Mouse (Mus musculus) lung, embryonic 14.5 days (tissue): Measurements from ENCODE around the gene Tspan10. TPM values are rescaled to one million over a fixed set of nuclear protein-coding genes. Genes with fewer than 3 reads are reported as not detected.

Experiments
- ATAC-seq: fragments of 200-750 bp; cut with Nextera tagmentation; 2 replicates; pipeline ENCODE4 v1.8.0; 2017; ENCODE audit warnings: mild to moderate bottlenecking, moderate TSS enrichment, moderate library complexity; ENCODE audit not compliant: insufficient read depth
- DNase-seq: peaks from one replicate; pipeline ENCODE4 v3.0.0-alpha.2; 2015
- H3K27ac ChIP-seq: fragments of 300-500 bp; sonication (generic); 2 replicates; pipeline ENCODE4 v1.5.1; 2014; ENCODE audit warnings: low read depth, mild to moderate bottlenecking, moderate library complexity
- H3K27me3 ChIP-seq: fragments of 300-500 bp; sonication (generic); 2 replicates; pipeline ENCODE4 v1.6.1; 2014; ENCODE audit warnings: low read length, control low read depth; ENCODE audit not compliant: insufficient read depth
- H3K36me3 ChIP-seq: fragments of 300-500 bp; sonication (generic); 2 replicates; pipeline ENCODE4 v1.6.1; 2014; ENCODE audit warnings: control low read depth; ENCODE audit not compliant: insufficient read depth
- H3K4me1 ChIP-seq: fragments of 300-500 bp; sonication (generic); 2 replicates; pipeline ENCODE4 v1.6.1; 2014; ENCODE audit warnings: antibody characterized with exemption, control low read depth; ENCODE audit not compliant: insufficient read depth
- H3K4me2 ChIP-seq: fragments of 300-500 bp; sonication (generic); 2 replicates; pipeline ENCODE4 v1.6.1; 2014; ENCODE audit warnings: mild to moderate bottlenecking
- H3K4me3 ChIP-seq: fragments of 300-500 bp; sonication (generic); 2 replicates; pipeline ENCODE4 v1.5.1; 2014; ENCODE audit warnings: low read depth, low read length
- H3K9ac ChIP-seq: fragments of 300-500 bp; sonication (generic); 2 replicates; pipeline ENCODE4 v1.6.1; 2014
- H3K9me3 ChIP-seq: fragments of 300-500 bp; sonication (generic); 2 replicates; pipeline ENCODE4 v1.6.1; 2016; ENCODE audit warnings: low read depth, low read length, control low read depth
- CTCF ChIP-seq: IDR thresholded peaks from 2 replicates; pipeline ENCODE4 v1.5.1; 2016; ENCODE audit warnings: antibody characterized with exemption, low read depth
- WGBS: fragments of 180-500 bp; shearing (Covaris S2); extraction: QIAGEN DNeasy Blood & Tissue Kit; methylation state at CpG from one replicate; pipeline ENCODE4 v1.1.7; 2014; 5-methylcytosine and 5-hydroxymethylcytosine counted together
- polyA plus RNA-seq: library from polyadenylated mRNA; unstranded; fragments of >200 nt; fragmentation: Nextera tagmentation; extraction: Ambion mirVana; gene quantifications from 2 replicates; pipeline ENCODE4 v1.2.1, GENCODE M21; 2014

Tspan10 gene
- polyA plus RNA-seq, 1 experiment from 2014 or later, result not detected

GRCm38 (mm10) chr11:120417852-120418251 is 24.6 kb upstream of the Tspan10 start:
- DNase-seq (no peak), ATAC-seq (no peak)
- Histone ChIP-seq H3K27ac (no peak overlapping the region), H3K9me3 (no peaks in the 10 kb centered on the region), H3K9ac (no peak overlapping the region), H3K4me2 (no peak overlapping the region), H3K27me3 (no peaks in the 10 kb centered on the region), H3K4me1 (no peaks in the 10 kb centered on the region), H3K4me3 (no peak overlapping the region), H3K36me3 (peaks cover 90% of the 10 kb centered on the region)
- no peak for TF ChIP-seq CTCF
- WGBS, result 83% methylated on average over 7 of the region's 7 CpGs

- 85% methylated on average over 1 of the region's 1 CpGs for WGBS
- Histone ChIP-seq H3K4me3 (no peak overlapping the region), H3K36me3 (peaks cover 89% of the 10 kb centered on the region), H3K4me1 (no peaks in the 10 kb centered on the region), H3K4me2 (no peak overlapping the region), H3K27me3 (no peaks in the 10 kb centered on the region), H3K9me3 (no peaks in the 10 kb centered on the region), H3K27ac (no peak overlapping the region), H3K9ac (no peak overlapping the region)
- no peak for ATAC-seq
- no peak for DNase-seq
- no peak for TF ChIP-seq CTCF
These were observed 23.9 kb upstream of the Tspan10 start for GRCm38 (mm10) chr11:120418592-120418991.

- Histone ChIP-seq H3K4me2 (no peak overlapping the region), H3K9ac (no peak overlapping the region), H3K27ac (no peak overlapping the region), H3K9me3 (no peaks in the 10 kb centered on the region), H3K27me3 (no peaks in the 10 kb centered on the region), H3K36me3 (peaks cover 92% of the 10 kb centered on the region), H3K4me3 (no peak overlapping the region), H3K4me1 (no peaks in the 10 kb centered on the region)
- WGBS, result 71% methylated on average over 13 of the region's 13 CpGs
- DNase-seq (no peak), ATAC-seq (no peak)
- TF ChIP-seq CTCF, result no peak
These were observed 19.5 kb upstream of the Tspan10 start for GRCm38 (mm10) chr11:120422651-120423568.

GRCm38 (mm10) chr11:120423569-120424295 is 18.7 kb upstream of the Tspan10 start:
- H3K9me3 ChIP-seq, result no peaks in the 10 kb centered on the region
- no peak overlapping the region for H3K27ac ChIP-seq

GRCm38 (mm10) chr11:120426727-120427126 is 15.7 kb upstream of the Tspan10 start:
- WGBS, result 89% methylated on average over 3 of the region's 3 CpGs
- Histone ChIP-seq H3K27ac (no peak overlapping the region), H3K36me3 (peaks cover 90% of the 10 kb centered on the region), H3K4me1 (no peaks in the 10 kb centered on the region), H3K4me2 (no peak overlapping the region), H3K4me3 (no peak overlapping the region), H3K9me3 (no peaks in the 10 kb centered on the region), H3K27me3 (no peaks in the 10 kb centered on the region), H3K9ac (no peak overlapping the region)
- no peak for TF ChIP-seq CTCF
- no peak for DNase-seq
- no peak for ATAC-seq

More at GRCm38 (mm10) chr11:120423569-120424295, 18.7 kb upstream of the Tspan10 start:
- no peak overlapping the region for H3K4me3 ChIP-seq
- peaks cover 92% of the 10 kb centered on the region for H3K36me3 ChIP-seq
- H3K9ac ChIP-seq, result no peak overlapping the region
- no peak for ATAC-seq
- H3K27me3 ChIP-seq, result no peaks in the 10 kb centered on the region
- WGBS, result 70% methylated on average over 9 of the region's 9 CpGs
- peak; percentile 77 for TF ChIP-seq CTCF
- DNase-seq, result peak; percentile 86
- no peak overlapping the region for H3K4me2 ChIP-seq
- no peaks in the 10 kb centered on the region for H3K4me1 ChIP-seq

GRCm38 (mm10) chr11:120437152-120437856 is 5.1 kb upstream of the Tspan10 start, which contains the start of gene Nploc4:
TSS of gene Nploc4 (minus strand) at chr11:120437708.
- Histone ChIP-seq H3K36me3 (peaks cover 31% of the 10 kb centered on the region), H3K4me1 (0 out of 2 replicates have a peak, but pooled peaks cover 4% of the 10 kb centered on the region), H3K9me3 (no peaks in the 10 kb centered on the region), H3K9ac (peak within 1 kb of the TSS; percentile 94), H3K4me2 (peak within 1 kb of the TSS; percentile 84), H3K4me3 (peak within 1 kb of the TSS; percentile 99), H3K27ac (peak within 1 kb of the TSS; percentile 79), H3K27me3 (no peaks in the 10 kb centered on the region)
- DNase-seq (peak; percentile 96), ATAC-seq (peak; percentile 91)
- TF ChIP-seq CTCF, result no peak
- under 1% methylated on average over 72 of the region's 77 CpGs for WGBS
